Mouse (Mus musculus): ENCODE measurements around the gene Adgrf3. TPM values are rescaled to one million over a fixed set of nuclear protein-coding genes. Genes with fewer than 3 reads are reported as not detected.

Gene Adgrf3
- total RNA-seq, 2 experiments from 2014 or later, result not detected

- no peak for DNase-seq (ENCODE audit: low spot score in 2 of 2)
Measured at GRCm38 (mm10) chr5:30153222-30153621, 52.3 kb downstream of the Adgrf3 start.

GRCm38 (mm10) chr5:30152413-30152812 lies 53.1 kb downstream of the Adgrf3 start:
- no peak for DNase-seq (ENCODE audit: low spot score in 2 of 2)

GRCm38 (mm10) chr5:30152007-30152406 lies 53.5 kb downstream of the Adgrf3 start:
- DNase-seq (ENCODE audit: low spot score in 2 of 2), result no peak

- no peak for DNase-seq (ENCODE audit: low spot score in 2 of 2)
Measured at GRCm38 (mm10) chr5:30148133-30148920, 57.2 kb downstream of the Adgrf3 start.

GRCm38 (mm10) chr5:30146526-30146925 lies 59.0 kb downstream of the Adgrf3 start:
- DNase-seq (ENCODE audit: low spot score in 2 of 2), result no peak

Small RNA genes within 50 kb of the gene (microRNA-seq; reads per million reads assigned to microRNA genes)
- 0 to 0.23 reads per million in 2 experiments for gene Mir1960

Other genes with a start within 250 kb of the Adgrf3 start
- not detected for gene Il6, start 192.6 kb downstream of the Adgrf3 start, total RNA-seq (2021)
- gene Tyms, start 132.1 kb downstream of the Adgrf3 start, total RNA-seq (2021), result 1 to 10 TPM; 7.1 to 7.9 TPM
- 10 to 100 TPM; 13.7 to 14.8 TPM for gene Garem2, start 100.6 kb downstream of the Adgrf3 start, total RNA-seq (2021)
- 1 to 10 TPM; 2.9 to 5.5 TPM for gene 3110082J24Rik, start 99.6 kb downstream of the Adgrf3 start, total RNA-seq (2021)
- gene Hadha, start 50.6 kb downstream of the Adgrf3 start, total RNA-seq (2021), result 10 to 100 TPM; 78.4 to 95.1 TPM
- gene Hadhb, start 50.5 kb downstream of the Adgrf3 start, total RNA-seq (2021), result 10 to 100 TPM; 80.1 to 81.8 TPM
- gene Selenoi, start 26.9 kb upstream of the Adgrf3 start, total RNA-seq (2021), result 10 to 100 TPM; 42.8 to 57.1 TPM
- gene Drc1, start 75.7 kb upstream of the Adgrf3 start, total RNA-seq (2021), result 10 to 100 TPM in 1 of 2 experiments, 1 to 10 TPM in 1; 9.7 to 10.2 TPM

All from layer of hippocampus, postnatal 14 days (tissue).